Comparison of ENCODE assay signal across 8 mouse cellular contexts in the genomic region with DNA sequence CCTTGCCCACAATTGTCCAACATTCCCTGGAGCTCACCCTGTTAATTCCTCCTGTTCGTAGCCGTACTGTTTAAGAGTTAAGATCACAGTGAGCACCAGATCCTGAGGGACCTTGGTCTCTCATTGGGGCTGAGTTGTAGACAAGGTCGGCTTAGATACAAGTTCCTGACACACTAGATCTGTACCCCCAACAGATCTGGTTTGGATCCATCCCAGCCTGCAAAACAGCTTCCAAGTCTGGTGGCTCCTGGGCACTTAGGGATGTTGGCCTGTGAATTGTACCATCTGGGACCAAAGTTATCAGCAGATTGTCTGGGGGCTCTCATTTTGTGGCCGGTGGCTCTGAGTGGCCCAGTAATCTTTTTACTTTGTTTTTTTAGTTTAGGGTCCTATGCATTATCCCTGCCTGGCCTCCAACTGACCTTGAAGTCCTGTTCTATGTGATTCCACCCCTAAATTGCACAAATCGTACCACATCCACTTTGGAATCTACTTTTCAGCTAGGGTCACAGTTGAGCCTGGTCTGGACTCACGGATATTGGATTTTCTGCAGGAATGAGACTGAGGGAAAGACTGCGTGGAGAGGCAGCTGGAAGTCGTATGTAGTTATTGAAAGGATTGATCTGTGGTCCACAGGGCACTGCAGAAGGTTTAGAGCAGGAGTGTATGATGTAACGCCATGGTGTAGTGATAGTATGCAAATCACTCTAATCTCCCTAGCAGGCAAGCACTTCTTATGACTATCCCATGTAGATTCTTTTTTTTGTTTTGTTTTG. TPM values are rescaled to one million over a fixed set of nuclear protein-coding genes. Genes with fewer than 3 reads are reported as not detected.
DNase-seq lines count a peak whose midpoint lies in the region; ATAC-seq lines count a peak whose summit lies in the region.

A gene (minus strand): TSS at position 52 of the 776 bp plus-strand sequence.

- intact Hi-C loops in left cerebral cortex, postnatal 10 days (cut with DNase I), result no loop called here

- H3K4me2 ChIP-seq in lung, embryonic 15.5 days, result peak within 1 kb of the TSS; percentile 49
- peak within 1 kb of the TSS; percentile 95 for H3K4me2 ChIP-seq in heart, embryonic 12.5 days

- peaks cover 30% of the 10 kb centered on the region for H3K4me1 ChIP-seq in lung, embryonic 15.5 days
- peaks cover 33% of the 10 kb centered on the region for H3K4me1 ChIP-seq in embryonic facial prominence, embryonic 10.5 days
- peaks cover 28% of the 10 kb centered on the region for H3K4me1 ChIP-seq in heart, embryonic 12.5 days (replicated peaks)

- peak within 1 kb of the TSS; percentile 97 for H3K27ac ChIP-seq in lung, embryonic 15.5 days
- H3K27ac ChIP-seq in embryonic facial prominence, embryonic 10.5 days (replicated peaks), result peak within 1 kb of the TSS; percentile 99
- H3K27ac ChIP-seq in heart, embryonic 12.5 days (ENCODE audit: poor library complexity, severe bottlenecking), result peak within 1 kb of the TSS; percentile 98

- H3K9me3 ChIP-seq in lung, embryonic 15.5 days, result no peaks in the 10 kb centered on the region
- no peaks in the 10 kb centered on the region for H3K9me3 ChIP-seq in embryonic facial prominence, embryonic 10.5 days
- no peaks in the 10 kb centered on the region for H3K9me3 ChIP-seq in heart, embryonic 12.5 days (replicated peaks)

- H3K27me3 ChIP-seq in lung, embryonic 15.5 days, result no peaks in the 10 kb centered on the region
- H3K27me3 ChIP-seq in embryonic facial prominence, embryonic 10.5 days (replicated peaks; ENCODE audit: low read depth, poor library complexity, severe bottlenecking), result no peaks in the 10 kb centered on the region
- H3K27me3 ChIP-seq in heart, embryonic 12.5 days (replicated peaks), result no peaks in the 10 kb centered on the region

- no peak for DNase-seq in lung, postnatal 4 days
- no peak for DNase-seq in embryonic facial prominence, embryonic 10.5 days (ENCODE audit: low spot score)
- no peak for DNase-seq in left cerebral cortex, postnatal 10 days (ENCODE audit: extremely low spot score in 1 of 2, low spot score in 2 of 2)
- DNase-seq in retina, postnatal 1 day, result no peak
- DNase-seq in spleen, postnatal 10 days (ENCODE audit: low spot score in 2 of 2), result no peak

- H3K9ac ChIP-seq in lung, embryonic 15.5 days, result peak within 1 kb of the TSS; percentile 98
- peak within 1 kb of the TSS; percentile 99 for H3K9ac ChIP-seq in heart, embryonic 12.5 days

- 79% methylated on average over 9 of the region's 9 CpGs for WGBS in lung, embryonic 15.5 days
- 86% methylated on average over 9 of the region's 9 CpGs for WGBS in embryonic facial prominence, embryonic 10.5 days
- 82% methylated on average over 9 of the region's 9 CpGs for WGBS in heart, embryonic 12.5 days

- no peak for ATAC-seq in lung, embryonic 15.5 days (ENCODE audit: borderline replicate concordance, extremely low read depth, low FRiP score, low TSS enrichment)
- ATAC-seq in heart, embryonic 12.5 days (ENCODE audit: insufficient number of reproducible peaks, low FRiP score), result no peak
- ATAC-seq in monocyte, adult 5-6 weeks (replicated peaks; ENCODE audit: insufficient number of reproducible peaks, low FRiP score, low TSS enrichment, poor library complexity, severe bottlenecking), result no peak

- H3K4me3 ChIP-seq in lung, embryonic 15.5 days, result peak within 1 kb of the TSS; percentile 79
- H3K4me3 ChIP-seq in embryonic facial prominence, embryonic 10.5 days, result peak within 1 kb of the TSS; percentile 92
- peak within 1 kb of the TSS; percentile 98 for H3K4me3 ChIP-seq in heart, embryonic 12.5 days

- no peaks in the 10 kb centered on the region for H3K36me3 ChIP-seq in lung, embryonic 15.5 days
- peaks cover 24% of the 10 kb centered on the region for H3K36me3 ChIP-seq in embryonic facial prominence, embryonic 10.5 days (replicated peaks)
- peaks cover 6% of the 10 kb centered on the region; the same call in 1 of the 2 replicates for H3K36me3 ChIP-seq in heart, embryonic 12.5 days

RNA-seq across cellular contexts. Expression of the gene that starts here (rescaled TPM):
- polyA plus RNA-seq in lung, embryonic 15.5 days (2015; fragmentation: Nextera tagmentation; extraction: Ambion mirVana), result 698 TPM in 2 replicates
- polyA plus RNA-seq in embryonic facial prominence, embryonic 10.5 days (2016; fragmentation: Nextera tagmentation; extraction: Ambion mirVana), result 952 and 961 TPM in 2 replicates
- polyA plus RNA-seq in heart, embryonic 12.5 days (2016; fragmentation: Nextera tagmentation; extraction: Ambion mirVana), result 459 and 468 TPM in 2 replicates
- total RNA-seq in left cerebral cortex, postnatal 10 days (2021), result 100 to 1,000 TPM; 225 to 230 TPM
- total RNA-seq in monocyte, adult 5-6 weeks (2017), result 278 to 334 TPM (median 296 TPM) in 3 replicates
